Mouse (Mus musculus) intestine, postnatal 0 days (tissue): ENCODE measurements around the gene Nipsnap2. TPM values are rescaled to one million over a fixed set of nuclear protein-coding genes. Genes with fewer than 3 reads are reported as not detected.
"Not testable (repeated sequence)": the region's sequence is repeated elsewhere in the genome, so short reads cannot be mapped to it uniquely, and the experiment has no call there.

ENCODE experiments used
- ATAC-seq: fragments of 200-750 bp; cut with Nextera tagmentation; 2 replicates; pipeline ENCODE4 v1.8.0; 2017; ENCODE audit warnings: mild to moderate bottlenecking, moderate TSS enrichment, moderate library complexity
- H3K27ac ChIP-seq: fragments of 300-500 bp; sonication (generic); 2 replicates; pipeline ENCODE4 v1.5.1; 2014; ENCODE audit warnings: mild to moderate bottlenecking, low read depth, low read length, moderate library complexity
- H3K27me3 ChIP-seq: fragments of 300-500 bp; sonication (generic); replicated peaks from 2 replicates; pipeline ENCODE4 v1.6.1; 2014; ENCODE audit warnings: low read length, mixed read lengths; ENCODE audit not compliant: control insufficient read depth, insufficient read depth
- H3K36me3 ChIP-seq: fragments of 300-500 bp; sonication (generic); 2 replicates; pipeline ENCODE4 v1.6.1; 2014; ENCODE audit warnings: mild to moderate bottlenecking, moderate library complexity; ENCODE audit not compliant: control insufficient read depth, insufficient read depth
- H3K4me1 ChIP-seq: fragments of 300-500 bp; sonication (generic); replicated peaks from 2 replicates; pipeline ENCODE4 v1.6.1; 2014; ENCODE audit warnings: antibody characterized with exemption, low read length, mixed read lengths; ENCODE audit not compliant: control insufficient read depth, insufficient read depth
- H3K4me2 ChIP-seq: fragments of 300-500 bp; sonication (generic); replicated peaks from 2 replicates; pipeline ENCODE4 v1.6.1; 2014; ENCODE audit warnings: low read depth, mild to moderate bottlenecking, moderate library complexity
- H3K4me3 ChIP-seq: fragments of 300-500 bp; sonication (generic); 2 replicates; pipeline ENCODE4 v1.5.1; 2014; ENCODE audit warnings: low read depth, low read length
- H3K9ac ChIP-seq: fragments of 300-500 bp; sonication (generic); 2 replicates; pipeline ENCODE4 v1.6.1; 2014; ENCODE audit warnings: mild to moderate bottlenecking, low read depth, low read length
- H3K9me3 ChIP-seq: fragments of 300-500 bp; sonication (generic); 2 replicates; pipeline ENCODE4 v1.6.1; 2016; ENCODE audit warnings: mixed run types; ENCODE audit not compliant: control insufficient read depth
- CTCF ChIP-seq: sonication (generic); IDR thresholded peaks from 2 replicates; pipeline ENCODE4 v1.5.1; 2016; ENCODE audit warnings: low read depth, mild to moderate bottlenecking, control low read depth, antibody characterized with exemption, moderate library complexity
- WGBS: fragments of 180-500 bp; shearing (Covaris S2); extraction: QIAGEN DNeasy Blood & Tissue Kit; methylation state at CpG from one replicate; pipeline ENCODE4 v1.1.7; 2014; 5-methylcytosine and 5-hydroxymethylcytosine counted together
- polyA plus RNA-seq: library from polyadenylated mRNA; unstranded; fragments of >200 nt; fragmentation: Nextera tagmentation; extraction: Ambion mirVana; gene quantifications from 2 replicates; pipeline ENCODE4 v1.2.1, GENCODE M21; 2015

The Nipsnap2 gene
- polyA plus RNA-seq, 1 experiment from 2014 or later, result 51.0 TPM

DNA sequence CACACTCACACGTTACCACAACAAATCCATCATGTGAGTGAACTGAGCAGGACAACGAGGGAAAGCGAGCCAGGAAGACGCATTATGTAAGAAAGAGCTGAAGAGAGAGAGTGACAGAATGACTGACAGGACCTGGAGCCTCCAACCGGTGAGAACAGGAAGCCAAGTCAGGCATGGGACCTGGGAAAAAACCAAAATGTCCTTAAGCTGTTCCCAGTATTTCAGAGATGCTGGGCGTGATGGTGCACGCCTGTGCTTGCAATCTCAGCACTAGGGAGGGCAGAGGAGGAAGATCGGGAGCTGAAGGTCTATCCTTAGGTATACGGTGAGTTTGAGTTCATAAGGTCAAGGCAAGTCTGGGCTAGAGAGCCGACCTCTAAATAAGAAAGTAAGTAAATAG lies 47.6 kb downstream of the Nipsnap2 start:
- Histone ChIP-seq H3K9me3 (no peaks in the 10 kb centered on the region), H3K36me3 (no peaks in the 10 kb centered on the region), H3K27me3 (no peaks in the 10 kb centered on the region), H3K4me1 (no peaks in the 10 kb centered on the region), H3K27ac (no peak overlapping the region), H3K4me3 (no peak overlapping the region), H3K9ac (no peak overlapping the region), H3K4me2 (no peak overlapping the region)
- no peak for ATAC-seq
- 91% methylated on average over 10 of the region's 10 CpGs for WGBS
- no peak for TF ChIP-seq CTCF

DNA sequence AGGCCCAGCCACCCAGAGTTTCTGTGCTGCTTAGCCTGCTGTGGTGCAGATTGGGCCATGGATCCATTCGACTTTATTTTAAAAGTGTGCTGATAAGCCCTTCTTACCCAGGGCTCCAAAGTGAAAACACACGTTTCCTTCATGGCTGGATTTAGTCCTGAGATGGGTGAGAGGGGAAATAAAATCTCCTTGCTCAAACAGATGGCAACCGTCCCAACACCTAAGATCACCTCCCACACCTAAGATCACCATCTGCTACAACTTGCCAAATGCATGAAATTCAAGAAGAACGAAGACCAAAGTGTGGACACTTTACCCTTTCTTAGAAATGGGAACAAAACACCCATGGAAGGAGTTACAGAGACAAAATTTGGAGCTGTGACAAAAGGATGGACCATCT lies 48.5 kb downstream of the Nipsnap2 start:
- not testable (repeated sequence) for ATAC-seq, H3K4me1 ChIP-seq, H3K4me2 ChIP-seq, H3K27me3 ChIP-seq, H3K4me3 ChIP-seq, H3K36me3 ChIP-seq, H3K27ac ChIP-seq, H3K9ac ChIP-seq, H3K9me3 ChIP-seq
- WGBS, result 80% methylated on average over 4 of the region's 4 CpGs

DNA sequence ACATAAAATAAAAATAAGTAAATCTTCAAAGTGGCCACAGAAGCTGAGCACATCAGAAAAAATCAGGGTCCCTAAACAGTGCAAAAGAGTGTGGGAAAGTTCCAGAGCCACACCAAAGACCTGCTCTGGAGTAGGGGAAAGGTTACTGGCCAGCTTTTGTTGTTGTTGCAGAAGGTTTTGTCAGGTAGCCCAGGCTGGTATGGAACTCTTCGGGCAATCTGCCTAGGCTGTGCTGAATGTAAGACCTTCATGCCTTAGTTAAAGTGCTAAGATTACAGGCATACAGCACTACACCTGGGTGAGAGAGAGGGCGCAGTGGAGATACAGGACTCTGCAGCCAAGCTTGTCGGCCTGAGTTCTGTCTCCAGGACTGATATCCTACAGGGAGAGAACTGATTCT lies 49.8 kb downstream of the Nipsnap2 start:
- Histone ChIP-seq H3K9ac (no peak overlapping the region), H3K27ac (no peak overlapping the region), H3K4me2 (no peak overlapping the region), H3K4me3 (no peak overlapping the region), H3K36me3 (no peaks in the 10 kb centered on the region), H3K9me3 (no peaks in the 10 kb centered on the region), H3K4me1 (no peaks in the 10 kb centered on the region), H3K27me3 (no peaks in the 10 kb centered on the region)
- ATAC-seq, result no peak
- TF ChIP-seq CTCF, result no peak
- WGBS, result 89% methylated on average over 3 of the region's 3 CpGs

- Histone ChIP-seq H3K27me3 (no peaks in the 10 kb centered on the region), H3K4me1 (no peaks in the 10 kb centered on the region), H3K36me3 (no peaks in the 10 kb centered on the region), H3K9ac (peak overlapping the region; percentile 62), H3K4me3 (peak overlapping the region; percentile 50), H3K27ac (no peak overlapping the region), H3K4me2 (peak overlapping the region; percentile 84), H3K9me3 (no peaks in the 10 kb centered on the region)
- TF ChIP-seq CTCF, result no peak
- WGBS, result 33% methylated on average over 11 of the region's 11 CpGs
- no peak for ATAC-seq
Measured at GRCm38 (mm10) chr5:129778348-129778995, 53.6 kb downstream of the Nipsnap2 start.

DNA sequence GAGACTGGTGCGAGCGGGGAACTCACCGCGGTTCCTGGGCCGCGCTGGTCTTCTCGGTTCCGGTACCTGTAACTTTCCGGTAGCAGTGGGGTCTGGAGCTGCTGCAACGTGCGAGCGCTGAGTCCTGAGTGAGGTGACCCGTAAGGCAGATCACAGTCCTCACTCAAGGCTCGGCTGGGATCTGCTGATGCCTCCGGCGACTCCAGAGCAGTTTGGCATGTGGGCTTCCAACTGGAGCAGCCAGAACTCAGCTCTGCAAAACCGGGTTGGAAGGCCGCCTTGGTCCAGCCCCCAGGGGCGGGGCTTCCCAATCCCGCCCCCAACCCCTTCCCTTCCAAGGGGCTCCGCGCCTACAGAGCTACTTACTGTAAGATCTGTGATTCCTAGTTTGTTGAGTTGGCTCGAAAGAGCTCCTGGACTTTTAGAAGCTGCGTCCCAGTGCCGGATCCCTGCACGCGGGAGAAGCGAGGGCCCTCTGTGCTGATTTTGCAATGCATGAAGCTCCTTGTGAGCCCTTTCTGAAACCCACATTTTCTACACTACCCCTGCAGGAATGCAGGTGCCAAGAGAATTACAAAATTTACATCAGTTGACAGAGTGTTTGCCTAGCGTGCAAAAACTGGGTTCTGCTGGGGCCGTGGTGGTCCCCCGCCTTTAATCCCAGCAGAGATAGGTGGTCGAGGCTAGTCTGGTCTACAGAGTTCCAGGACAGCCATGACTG lies 54.3 kb downstream of the Nipsnap2 start:
- H3K27ac ChIP-seq, result no peak overlapping the region
- ATAC-seq, result peak; percentile 62
- H3K9ac ChIP-seq, result peak overlapping the region; percentile 62
- H3K4me3 ChIP-seq, result peak overlapping the region; percentile 50
- H3K9me3 ChIP-seq, result no peaks in the 10 kb centered on the region
- under 1% methylated on average over 32 of the region's 32 CpGs for WGBS
- H3K4me1 ChIP-seq, result no peaks in the 10 kb centered on the region
- no peaks in the 10 kb centered on the region for H3K36me3 ChIP-seq
- no peak for TF ChIP-seq CTCF
- peak overlapping the region; percentile 84 for H3K4me2 ChIP-seq
- H3K27me3 ChIP-seq, result no peaks in the 10 kb centered on the region

DNA sequence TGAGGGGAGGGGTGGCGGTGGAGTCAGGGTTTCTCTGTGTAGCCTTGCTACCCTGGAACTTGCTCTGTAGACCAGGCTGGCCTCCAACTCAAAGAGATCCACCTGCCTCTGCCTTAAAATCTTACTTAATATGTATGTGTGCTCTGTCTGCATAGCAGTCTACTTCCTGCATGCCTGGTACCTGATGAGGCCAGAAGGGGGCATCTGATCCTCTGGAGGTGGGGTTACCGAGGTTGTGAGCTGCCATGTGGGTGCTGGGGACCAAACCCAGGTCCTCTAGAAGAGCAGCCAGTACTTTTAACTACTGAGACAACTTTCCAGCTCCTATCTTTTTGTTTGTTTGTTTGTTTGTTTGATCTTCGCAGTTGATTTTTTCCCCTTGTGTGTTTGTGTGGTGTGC lies 55.3 kb downstream of the Nipsnap2 start:
- no peak overlapping the region for H3K4me2 ChIP-seq
- H3K27me3 ChIP-seq, result no peaks in the 10 kb centered on the region
- H3K4me1 ChIP-seq, result no peaks in the 10 kb centered on the region
- no peak overlapping the region for H3K9ac ChIP-seq
- H3K4me3 ChIP-seq, result no peak overlapping the region
- ATAC-seq, result no peak
- H3K36me3 ChIP-seq, result no peaks in the 10 kb centered on the region
- no peaks in the 10 kb centered on the region for H3K9me3 ChIP-seq
- H3K27ac ChIP-seq, result no peak overlapping the region
- 93% methylated on average over 3 of the region's 3 CpGs for WGBS
- TF ChIP-seq CTCF, result peak; percentile 21; the same call in 1 of the 2 replicates
